Comparison of ENCODE assay signal across 20 mouse cellular contexts in genomic region chr10:21482659-21483058, GRCm38 (mm10).
DNase-seq lines count a peak whose midpoint lies in the region; ATAC-seq and TF ChIP-seq lines count a peak whose summit lies in the region.
"Had no signal": no experiment of that assay in that cellular context is flagged by ENCODE, and none has a peak within 500 bp of the region (broad histone marks: within the 10 kb centered on the region; RNA-seq: fewer than 3 reads in every experiment).

No protein-coding gene starts in this region.

- peak; percentile 45 for DNase-seq in kidney, adult 18-20 months
- DNase-seq in kidney, postnatal 4 days = no peak
- DNase-seq in G1E (ENCODE audit: low spot score) = no peak
- DNase-seq in kidney, adult 8-10 months = peak; percentile 46
- DNase-seq in kidney, postnatal 10 days = peak; percentile 13
- DNase-seq in thymus, postnatal 10 days (ENCODE audit: low spot score in 2 of 2) = no peak
- no peak for DNase-seq in heart, adult 18-20 months
- DNase-seq: adrenal gland, postnatal 10 days; cerebellum, adult 11 months; cerebellum, adult 9-10 months; cerebellum, postnatal 25 days; forebrain, postnatal 0 days; gastrocnemius, postnatal 25 days; heart, postnatal 10 days; heart, postnatal 4 days had no signal

- peak overlapping the region; percentile 45; the same call in 1 of the 2 replicates for H3K4me3 ChIP-seq in G1E (ENCODE audit: low read depth, low read length)
- no peak overlapping the region for H3K4me3 ChIP-seq in forebrain, embryonic 13.5 days
- H3K4me3 ChIP-seq: embryonic facial prominence, embryonic 13.5 days; forebrain, embryonic 12.5 days; hindbrain, embryonic 12.5 days had no signal

- H3K36me3 ChIP-seq in G1E (replicated peaks) = no peaks in the 10 kb centered on the region
- no peaks in the 10 kb centered on the region for H3K36me3 ChIP-seq in forebrain, embryonic 13.5 days (ENCODE audit: poor library complexity, severe bottlenecking)
- H3K36me3 ChIP-seq: embryonic facial prominence, embryonic 13.5 days; forebrain, embryonic 12.5 days; hindbrain, embryonic 12.5 days had no signal

- H3K4me1 ChIP-seq in G1E (ENCODE audit: insufficient read depth, low read depth, low read length) = peaks cover 71% of the 10 kb centered on the region
- H3K4me1 ChIP-seq in forebrain, embryonic 13.5 days = no peaks in the 10 kb centered on the region
- H3K4me1 ChIP-seq: embryonic facial prominence, embryonic 13.5 days; forebrain, embryonic 12.5 days had no signal

- H3K27ac ChIP-seq in forebrain, embryonic 13.5 days = no peak overlapping the region
- H3K27ac ChIP-seq: embryonic facial prominence, embryonic 13.5 days; forebrain, embryonic 12.5 days; hindbrain, embryonic 12.5 days had no signal

- H3K9ac ChIP-seq in forebrain, embryonic 13.5 days = no peak overlapping the region
- H3K9ac ChIP-seq: embryonic facial prominence, embryonic 13.5 days; forebrain, embryonic 12.5 days; forebrain, postnatal 0 days; hindbrain, embryonic 12.5 days had no signal

- 85% methylated on average over 9 of the region's 9 CpGs for WGBS in forebrain, embryonic 13.5 days

- H3K27me3 ChIP-seq in G1E (ENCODE audit: insufficient read depth, low read length) = peaks cover 5% of the 10 kb centered on the region
- H3K27me3 ChIP-seq in forebrain, embryonic 13.5 days = no peaks in the 10 kb centered on the region
- H3K27me3 ChIP-seq: embryonic facial prominence, embryonic 13.5 days; forebrain, embryonic 12.5 days; hindbrain, embryonic 12.5 days had no signal

- no peak for ATAC-seq in G1E (ENCODE audit: extremely low read depth, insufficient number of reproducible peaks, low FRiP score, poor library complexity, severe bottlenecking)
- ATAC-seq in forebrain, embryonic 13.5 days = no peak
- ATAC-seq: forebrain, postnatal 0 days; hindbrain, embryonic 16.5 days had no signal

- H3K4me2 ChIP-seq in forebrain, embryonic 13.5 days = no peak overlapping the region
- H3K4me2 ChIP-seq: embryonic facial prominence, embryonic 13.5 days; forebrain, embryonic 12.5 days; hindbrain, embryonic 12.5 days had no signal

- H3K9me3 ChIP-seq in G1E (replicated peaks) = peaks cover 10% of the 10 kb centered on the region
- no peaks in the 10 kb centered on the region; the same call in 1 of the 2 replicates for H3K9me3 ChIP-seq in forebrain, embryonic 13.5 days (replicated peaks)
- H3K9me3 ChIP-seq: embryonic facial prominence, embryonic 13.5 days; forebrain, embryonic 12.5 days had no signal

- TF ChIP-seq CTCF in G1E (IDR thresholded peaks at IDR 0.05; ENCODE audit: low read depth, low read length) = no peak

Comparison
In these comparisons a context has a peak if more than half of its experiments do, and no peak if none do; other contexts are left out.
1. DNase-seq: peak in kidney, adult 18-20 months (single experiment), kidney, adult 8-10 months (2 of 2) and kidney, postnatal 10 days (single experiment); none in kidney, postnatal 4 days (0 of 2), G1E (single experiment), thymus, postnatal 10 days (0 of 2) and heart, adult 18-20 months (0 of 2).